Mouse (Mus musculus) 3134 (cell line): ENCODE measurements around the gene Gpx1.

Experiments
- DNase-seq: peaks from one replicate; pipeline ENCODE4 v3.0.0-alpha.2; 2011; ENCODE audit warnings: low spot score; ENCODE audit not compliant: insufficient read length; ENCODE audit errors: extremely low read depth

Gene Gpx1

DNA sequence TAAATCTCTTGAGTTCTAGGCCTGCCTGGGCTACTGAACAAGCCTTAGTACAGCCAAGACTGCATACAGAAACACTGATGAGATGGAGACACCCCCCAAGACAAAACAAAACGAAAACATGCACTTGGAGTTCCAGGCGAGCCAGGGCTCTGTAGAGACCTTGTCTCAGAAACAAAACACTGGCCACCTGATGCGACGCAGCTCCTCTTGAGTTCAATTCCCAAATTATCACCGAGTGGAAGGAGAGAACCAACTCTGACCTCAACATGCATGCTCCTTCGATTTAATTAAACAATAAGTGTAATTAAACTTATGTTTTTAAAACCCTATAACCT lies 185 bp upstream of the Gpx1 start:
- no peak for DNase-seq

DNA sequence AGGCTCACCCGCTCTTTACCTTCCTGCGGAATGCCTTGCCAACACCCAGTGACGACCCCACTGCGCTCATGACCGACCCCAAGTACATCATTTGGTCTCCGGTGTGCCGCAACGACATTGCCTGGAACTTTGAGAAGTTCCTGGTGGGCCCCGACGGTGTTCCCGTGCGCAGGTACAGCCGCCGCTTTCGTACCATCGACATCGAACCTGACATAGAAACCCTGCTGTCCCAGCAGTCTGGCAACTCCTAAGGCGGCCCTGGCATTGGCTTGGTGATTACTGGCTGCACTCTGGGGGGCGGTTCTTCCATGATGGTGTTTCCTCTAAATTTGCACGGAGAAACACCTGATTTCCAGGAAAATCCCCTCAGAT lies 1.2 kb downstream of the Gpx1 start:
- DNase-seq, result no peak

- no peak for DNase-seq
These were observed 1.8 kb downstream of the Gpx1 start for GRCm38 (mm10) chr9:108340258-108341138.

GRCm38 (mm10) chr9:108341139-108341475 lies 2.4 kb downstream of the Gpx1 start:
- no peak for DNase-seq

DNA sequence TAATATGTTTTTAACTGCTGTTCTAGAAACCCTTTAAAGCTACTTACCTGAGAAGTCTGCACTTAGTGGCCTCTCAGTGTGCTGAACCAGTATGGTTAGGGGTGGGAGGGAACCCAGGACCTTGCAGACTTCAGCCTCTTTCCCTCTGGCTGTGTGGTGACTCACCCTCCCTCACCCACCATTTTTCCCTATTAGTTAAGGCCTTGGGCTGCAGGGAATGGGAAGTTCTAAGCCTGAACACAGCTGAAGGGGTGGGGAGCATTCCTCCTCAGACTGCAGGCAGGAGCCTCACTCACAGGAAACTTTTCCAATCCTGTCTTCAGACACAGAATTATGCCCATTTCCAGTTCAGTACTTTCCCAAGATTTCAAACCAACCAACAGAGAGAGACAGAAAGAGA lies 3.1 kb downstream of the Gpx1 start:
- DNase-seq, result peak; percentile 48

DNA sequence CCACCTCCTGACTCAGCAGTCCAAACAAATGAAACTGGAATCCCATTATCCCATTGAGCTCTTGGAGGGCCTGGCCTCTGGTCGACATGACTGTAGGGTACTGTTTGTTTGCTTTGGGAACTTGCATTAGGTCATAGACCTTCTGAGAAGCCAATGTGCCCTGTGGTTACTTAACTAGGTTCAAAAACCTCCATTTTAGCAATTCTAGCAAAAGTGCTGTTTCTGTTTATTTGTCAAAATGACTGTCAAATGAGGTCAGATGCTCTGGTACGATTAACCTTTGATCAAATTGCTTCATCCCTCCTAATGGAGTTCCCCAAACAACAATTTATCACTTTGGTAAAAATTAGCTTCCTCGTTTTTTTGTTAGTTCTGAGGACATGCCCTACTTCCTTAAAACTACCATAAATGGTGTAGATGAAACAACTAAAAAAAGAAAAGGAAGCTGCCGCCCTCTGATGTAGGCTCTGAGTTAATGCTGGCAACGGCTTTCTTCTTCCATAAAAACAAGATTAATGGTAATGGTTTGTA lies 3.7 kb downstream of the Gpx1 start:
- no peak for DNase-seq

GRCm38 (mm10) chr9:108343331-108343730 lies 4.6 kb downstream of the Gpx1 start:
- DNase-seq, result no peak

- no peak for DNase-seq
These were observed 5.1 kb downstream of the Gpx1 start for GRCm38 (mm10) chr9:108343835-108344234.

- DNase-seq, result no peak
These were observed 5.8 kb downstream of the Gpx1 start for GRCm38 (mm10) chr9:108344471-108344870.

DNA sequence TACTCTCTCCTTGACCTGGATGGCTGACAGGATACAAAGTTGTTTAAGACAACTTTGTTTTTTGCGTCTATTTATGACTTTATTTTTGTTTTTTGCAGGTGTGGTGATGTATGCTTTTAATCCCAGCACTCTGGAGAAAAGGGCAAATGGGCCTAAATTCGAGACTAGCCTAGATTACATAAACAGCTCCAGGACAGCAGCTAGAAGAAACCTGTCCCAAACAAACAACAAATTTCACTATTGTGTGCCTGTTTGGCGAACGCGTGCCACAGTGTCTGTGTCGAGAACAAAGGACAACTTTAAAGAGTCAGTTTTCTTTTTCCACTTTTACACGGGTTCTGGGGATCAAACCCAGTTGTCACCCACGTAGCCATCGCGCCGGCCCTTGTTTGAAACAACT lies 8.3 kb downstream of the Gpx1 start:
- DNase-seq, result no peak

GRCm38 (mm10) chr9:108347540-108348289 lies 9.0 kb downstream of the Gpx1 start, which contains the start of gene Usp4:
TSS of gene Usp4 (plus strand) at chr9:108347853.
- DNase-seq, result peak; percentile 93

GRCm38 (mm10) chr9:108348290-108348680 lies 9.6 kb downstream of the Gpx1 start:
- no peak for DNase-seq

DNA sequence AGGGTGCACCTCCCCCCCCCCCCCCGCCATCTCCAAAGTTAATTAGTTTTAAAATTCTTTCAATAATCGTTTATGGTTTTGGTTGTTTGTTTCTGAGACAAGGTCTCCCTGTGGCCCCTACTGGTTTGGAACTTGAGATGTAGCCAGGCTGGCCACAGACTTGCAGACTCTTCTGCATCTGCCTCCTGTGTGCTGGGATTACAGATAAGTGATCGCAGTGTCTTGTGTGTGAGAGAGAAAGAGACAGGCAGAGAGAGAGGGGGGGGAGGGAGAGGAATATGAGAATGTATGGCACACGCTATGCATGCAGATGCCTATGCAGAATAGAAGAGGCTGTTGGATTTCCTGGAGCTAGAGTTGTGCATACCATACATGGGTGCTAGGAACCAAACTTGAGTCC lies 11.0 kb downstream of the Gpx1 start:
- no peak for DNase-seq

GRCm38 (mm10) chr9:108378234-108378633 lies 39.5 kb downstream of the Gpx1 start:
- DNase-seq, result no peak

DNA sequence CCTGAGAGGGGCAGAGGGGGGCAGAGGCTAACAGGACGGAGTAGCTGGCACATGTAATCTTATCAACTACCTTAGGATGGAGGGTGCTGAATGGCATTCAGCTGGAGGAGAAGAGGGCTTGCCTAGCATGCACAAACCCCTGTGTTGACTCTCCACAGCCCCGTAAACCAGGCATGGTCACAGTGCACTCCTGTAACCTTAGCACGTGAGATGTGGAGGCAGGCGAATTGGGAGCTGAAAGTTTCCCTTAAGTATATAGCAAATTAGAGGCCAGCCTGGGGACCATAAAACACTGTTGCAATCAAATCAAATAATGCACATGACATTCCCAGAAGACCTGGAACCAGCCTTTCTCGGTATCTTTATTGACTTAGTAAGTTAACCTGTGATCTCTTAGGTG lies 40.0 kb downstream of the Gpx1 start:
- no peak for DNase-seq

- DNase-seq, result no peak
These were observed 40.6 kb downstream of the Gpx1 start for GRCm38 (mm10) chr9:108379294-108379693.

DNA sequence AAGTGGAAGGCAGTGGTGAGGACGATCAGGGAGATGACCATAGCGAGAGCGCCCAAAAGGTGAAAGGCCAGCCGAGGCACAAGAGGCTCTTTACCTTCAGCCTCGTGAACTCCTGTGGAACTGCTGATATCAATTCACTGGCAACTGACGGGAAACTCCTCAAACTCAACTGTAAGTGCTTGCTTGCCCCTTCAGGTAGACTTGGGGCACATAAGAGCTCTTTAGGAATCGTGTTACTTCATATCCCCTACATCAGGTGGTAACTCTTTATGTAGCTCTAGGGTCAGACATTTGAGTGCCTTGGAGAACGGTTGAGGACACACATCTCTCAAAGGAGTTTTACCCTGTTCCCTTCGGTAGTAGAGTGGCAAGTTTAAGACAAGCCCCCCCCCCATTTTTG lies 42.7 kb downstream of the Gpx1 start:
- no peak for DNase-seq

DNA sequence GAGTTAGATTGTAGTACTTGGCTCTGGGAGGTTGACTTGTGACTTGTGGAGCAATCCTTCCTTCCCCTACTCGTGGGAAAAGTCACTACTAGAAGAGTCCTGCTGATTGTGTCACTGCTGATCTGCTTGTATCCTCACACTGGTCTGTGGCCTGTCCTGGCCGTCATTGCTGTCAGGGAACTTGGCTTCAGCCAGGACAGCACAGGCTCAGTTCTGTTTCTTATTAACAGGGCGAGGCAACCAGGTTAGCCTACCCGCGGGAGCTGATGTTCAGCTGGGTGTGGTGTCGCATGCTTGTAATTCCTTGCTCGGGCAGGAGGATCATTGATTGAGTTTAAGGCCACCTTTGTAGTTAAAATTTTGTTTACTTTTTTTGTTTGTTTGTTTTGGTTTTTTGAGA lies 46.3 kb downstream of the Gpx1 start:
- no peak for DNase-seq

GRCm38 (mm10) chr9:108386816-108387215 lies 48.1 kb downstream of the Gpx1 start:
- no peak for DNase-seq

- DNase-seq, result no peak
These were observed 49.9 kb downstream of the Gpx1 start for GRCm38 (mm10) chr9:108388601-108389000.

- DNase-seq, result no peak
These were observed 50.5 kb downstream of the Gpx1 start for GRCm38 (mm10) chr9:108389220-108389619.
